Mouse (Mus musculus): ENCODE results near the gene Zfp942. TPM values are rescaled to one million over a fixed set of nuclear protein-coding genes. Genes with fewer than 3 reads are reported as not detected.
A peak's percentile ranks its signal among the peaks of the same experiment; 100 is the strongest.
"Not testable (repeated sequence)": the region's sequence is repeated elsewhere in the genome, so short reads cannot be mapped to it uniquely, and the experiment has no call there.

Zfp942 gene
- 19.8 and 20.6 TPM in 2 replicates for polyA plus RNA-seq (2015; fragmentation: Nextera tagmentation; extraction: Ambion mirVana)

GRCm38 (mm10) chr17:21962107-21962907 is at the start of gene Zfp942, which contains the start of gene Zfp943:
TSS of gene Zfp942 (minus strand) at chr17:21962464.
TSS of gene Zfp943 (plus strand) at chr17:21962552.
- not testable (repeated sequence) for H3K36me3 ChIP-seq; H3K27me3 ChIP-seq (replicated peaks); H3K9me3 ChIP-seq (replicated peaks)
- Histone ChIP-seq H3K4me3 (replicated peaks) (peak within 1 kb of the TSS; percentile 74), H3K27ac (replicated peaks) (peak within 1 kb of the TSS; percentile 83), H3K4me2 (peak within 1 kb of the TSS; percentile 61), H3K4me1 (peaks cover 22% of the 10 kb centered on the region), H3K9ac (replicated peaks) (peak within 1 kb of the TSS; percentile 78)
- ATAC-seq (ENCODE audit: low FRiP score), result peak; percentile 98
- under 1% methylated on average over 42 of the region's 55 CpGs for WGBS

- Histone ChIP-seq H3K36me3 (peaks cover 9% of the 10 kb centered on the region), H3K27ac (replicated peaks) (no peak overlapping the region), H3K4me2 (peak overlapping the region; percentile 58), H3K9me3 (replicated peaks) (peaks cover 1% of the 10 kb centered on the region; the same call in 1 of the 2 replicates), H3K9ac (replicated peaks) (0 out of 2 replicates have a peak overlapping the region, but pooled peaks have one; percentile 31), H3K4me1 (peaks cover 22% of the 10 kb centered on the region), H3K27me3 (replicated peaks) (no peaks in the 10 kb centered on the region), H3K4me3 (replicated peaks) (peak overlapping the region; percentile 74)
- no peak for ATAC-seq (ENCODE audit: low FRiP score)
- WGBS, result 61% methylated on average over 4 of the region's 4 CpGs
Observed at GRCm38 (mm10) chr17:21963302-21963701, 1.0 kb upstream of the Zfp942 start.

- not testable (repeated sequence) for H3K36me3 ChIP-seq; H3K9me3 ChIP-seq (replicated peaks); H3K4me1 ChIP-seq; H3K27me3 ChIP-seq (replicated peaks)
- Histone ChIP-seq H3K4me3 (replicated peaks) (peak within 1 kb of the TSS; percentile 66), H3K4me2 (peak within 1 kb of the TSS; percentile 79), H3K9ac (replicated peaks) (peak within 1 kb of the TSS; percentile 76), H3K27ac (replicated peaks) (peak within 1 kb of the TSS; percentile 75)
- 0% methylated on average over 24 of the region's 24 CpGs for WGBS
- ATAC-seq (ENCODE audit: low FRiP score), result peak; percentile 97
Observed at GRCm38 (mm10) chr17:21909456-21910052, 52.7 kb downstream of the Zfp942 start, which contains the start of gene Zfp995. TSS of gene Zfp995 (minus strand) at chr17:21909926.

GRCm38 (mm10) chr17:21909039-21909438 is 53.2 kb downstream of the Zfp942 start:
- no peaks in the 10 kb centered on the region for H3K27me3 ChIP-seq (replicated peaks)
- H3K9ac ChIP-seq (replicated peaks), result peak overlapping the region; percentile 76
- H3K4me1 ChIP-seq, result peaks cover 5% of the 10 kb centered on the region
- peak overlapping the region; percentile 66 for H3K4me3 ChIP-seq (replicated peaks)
- ATAC-seq (ENCODE audit: low FRiP score), result peak; percentile 77
- H3K4me2 ChIP-seq, result peak overlapping the region; percentile 79
- peak overlapping the region; percentile 75; the same call in 1 of the 2 replicates for H3K27ac ChIP-seq (replicated peaks)
- no peaks in the 10 kb centered on the region for H3K36me3 ChIP-seq
- H3K9me3 ChIP-seq (replicated peaks), result no peaks in the 10 kb centered on the region
- 4% methylated on average over 3 of the region's 3 CpGs for WGBS

Other genes starting within 250 kb of the Zfp942 start
- gene Zfp229, start 231.7 kb downstream of the Zfp942 start, polyA plus RNA-seq (2015; fragmentation: Nextera tagmentation; extraction: Ambion mirVana), result 8.3 and 8.8 TPM in 2 replicates
- gene Zfp820, start 116.7 kb downstream of the Zfp942 start, polyA plus RNA-seq (2015; fragmentation: Nextera tagmentation; extraction: Ambion mirVana), result 1.9 and 3.0 TPM in 2 replicates
- 7.9 and 8.5 TPM in 2 replicates for gene Zfp995, start 52.5 kb downstream of the Zfp942 start, polyA plus RNA-seq (2015; fragmentation: Nextera tagmentation; extraction: Ambion mirVana)
- 16.3 and 17.6 TPM in 2 replicates for gene Zfp943, start 88 bp upstream of the Zfp942 start, polyA plus RNA-seq (2015; fragmentation: Nextera tagmentation; extraction: Ambion mirVana)
- gene Zfp947, start 203.7 kb upstream of the Zfp942 start, polyA plus RNA-seq (2015; fragmentation: Nextera tagmentation; extraction: Ambion mirVana), result 1.5 and 1.7 TPM in 2 replicates